Mouse (Mus musculus) small intestine, adult 2 months (tissue): ENCODE results near the gene Ift80. TPM values are rescaled to one million over a fixed set of nuclear protein-coding genes. Genes with fewer than 3 reads are reported as not detected.

Experiments
- H3K27ac ChIP-seq: fragments of 200-500 bp; 2 replicates; pipeline ENCODE4 v1.5.1; 2012; ENCODE audit warnings: low read depth, low read length, control low read depth, inconsistent platforms; ENCODE audit not compliant: insufficient read depth
- H3K27me3 ChIP-seq: fragments of 200-500 bp; 2 replicates; pipeline ENCODE4 v1.6.1; 2012; ENCODE audit warnings: mild to moderate bottlenecking, moderate library complexity, low read length, inconsistent platforms; ENCODE audit not compliant: control insufficient read depth, insufficient read depth
- H3K36me3 ChIP-seq: fragments of 200-500 bp; 2 replicates; pipeline ENCODE4 v1.6.1; 2012; ENCODE audit warnings: mild to moderate bottlenecking, low read length, control low read depth, inconsistent platforms; ENCODE audit not compliant: control insufficient read depth, insufficient read depth
- H3K4me1 ChIP-seq: fragments of 200-500 bp; 2 replicates; pipeline ENCODE4 v1.6.1; 2012; ENCODE audit warnings: low read length, inconsistent platforms, mixed read lengths; ENCODE audit not compliant: control insufficient read depth, insufficient read depth, insufficient read length
- H3K4me3 ChIP-seq: fragments of 200-500 bp; 2 replicates; pipeline ENCODE4 v1.5.1; 2012; ENCODE audit warnings: low read depth, mild to moderate bottlenecking, control low read depth, inconsistent platforms, low read length, moderate library complexity
- CTCF ChIP-seq: fragments of 200-500 bp; IDR thresholded peaks from 2 replicates; pipeline ENCODE4 v1.5.1; 2012; ENCODE audit warnings: low read depth, mild to moderate bottlenecking, control low read depth, inconsistent platforms, low read length, moderate library complexity, mixed read lengths; ENCODE audit not compliant: insufficient replicate concordance, insufficient read length; ENCODE audit errors: extremely low read depth
- POLR2A ChIP-seq: fragments of 200-500 bp; IDR thresholded peaks from 2 replicates; pipeline ENCODE4 v1.6.1; 2012; ENCODE audit warnings: low read depth, mild to moderate bottlenecking, control low read depth, inconsistent platforms, low read length, moderate library complexity
- WGBS: fragments of 180-500 bp; shearing (Covaris S2); methylation state at CpG from one replicate; pipeline ENCODE4 v1.1.7; 2018; 5-methylcytosine and 5-hydroxymethylcytosine counted together
- polyA plus RNA-seq: library from polyadenylated mRNA; depleted of rRNA; stranded (reverse); fragments of >200 nt; gene quantifications from 2 replicates; pipeline ENCODE4 v1.2.3, GENCODE M21; 2012

Gene Ift80
- polyA plus RNA-seq, 1 experiment = 0.22 TPM

DNA sequence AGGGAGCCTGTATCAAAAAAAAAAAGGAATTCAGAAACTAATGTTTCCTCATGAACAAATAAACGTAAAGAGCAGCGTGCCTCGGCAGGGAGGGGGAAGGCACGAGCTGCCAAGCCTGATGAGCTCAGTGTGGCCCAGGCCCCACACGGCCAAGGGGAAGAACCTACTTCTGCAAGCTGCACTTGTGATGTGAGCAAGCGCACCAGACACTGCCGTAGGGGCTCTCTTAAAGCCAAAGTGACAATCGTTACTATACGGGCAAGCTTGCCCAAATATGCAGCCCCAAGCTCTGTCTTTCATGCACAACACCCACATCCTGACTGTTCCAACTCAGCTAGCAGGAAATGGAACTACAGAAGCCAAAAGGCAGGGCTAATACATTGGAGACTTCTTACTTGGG lies 23.5 kb downstream of the Ift80 start:
- H3K36me3 ChIP-seq = no peaks in the 10 kb centered on the region
- no peaks in the 10 kb centered on the region for H3K27me3 ChIP-seq
- TF ChIP-seq CTCF (no peak), POLR2A (no peak)
- no peaks in the 10 kb centered on the region; the same call in 1 of the 2 replicates for H3K4me1 ChIP-seq
- H3K4me3 ChIP-seq = no peak overlapping the region
- no peak overlapping the region for H3K27ac ChIP-seq
- WGBS = 57% methylated on average over 9 of the region's 9 CpGs

- Histone ChIP-seq H3K36me3 (no peaks in the 10 kb centered on the region), H3K27me3 (no peaks in the 10 kb centered on the region), H3K4me3 (no peak overlapping the region), H3K27ac (no peak overlapping the region), H3K4me1 (no peaks in the 10 kb centered on the region; the same call in 1 of the 2 replicates)
- WGBS = 90% methylated on average over 10 of the region's 10 CpGs
- TF ChIP-seq CTCF (no peak), POLR2A (no peak)
Measured at GRCm38 (mm10) chr3:68979187-68979586, 25.2 kb downstream of the Ift80 start.

GRCm38 (mm10) chr3:68977696-68978095 lies 26.7 kb downstream of the Ift80 start:
- WGBS = 90% methylated on average over 4 of the region's 4 CpGs
- H3K36me3 ChIP-seq = no peaks in the 10 kb centered on the region
- H3K4me3 ChIP-seq = no peak overlapping the region
- TF ChIP-seq CTCF (no peak), POLR2A (no peak)
- no peaks in the 10 kb centered on the region; the same call in 1 of the 2 replicates for H3K4me1 ChIP-seq
- H3K27ac ChIP-seq = no peak overlapping the region
- H3K27me3 ChIP-seq = no peaks in the 10 kb centered on the region

DNA sequence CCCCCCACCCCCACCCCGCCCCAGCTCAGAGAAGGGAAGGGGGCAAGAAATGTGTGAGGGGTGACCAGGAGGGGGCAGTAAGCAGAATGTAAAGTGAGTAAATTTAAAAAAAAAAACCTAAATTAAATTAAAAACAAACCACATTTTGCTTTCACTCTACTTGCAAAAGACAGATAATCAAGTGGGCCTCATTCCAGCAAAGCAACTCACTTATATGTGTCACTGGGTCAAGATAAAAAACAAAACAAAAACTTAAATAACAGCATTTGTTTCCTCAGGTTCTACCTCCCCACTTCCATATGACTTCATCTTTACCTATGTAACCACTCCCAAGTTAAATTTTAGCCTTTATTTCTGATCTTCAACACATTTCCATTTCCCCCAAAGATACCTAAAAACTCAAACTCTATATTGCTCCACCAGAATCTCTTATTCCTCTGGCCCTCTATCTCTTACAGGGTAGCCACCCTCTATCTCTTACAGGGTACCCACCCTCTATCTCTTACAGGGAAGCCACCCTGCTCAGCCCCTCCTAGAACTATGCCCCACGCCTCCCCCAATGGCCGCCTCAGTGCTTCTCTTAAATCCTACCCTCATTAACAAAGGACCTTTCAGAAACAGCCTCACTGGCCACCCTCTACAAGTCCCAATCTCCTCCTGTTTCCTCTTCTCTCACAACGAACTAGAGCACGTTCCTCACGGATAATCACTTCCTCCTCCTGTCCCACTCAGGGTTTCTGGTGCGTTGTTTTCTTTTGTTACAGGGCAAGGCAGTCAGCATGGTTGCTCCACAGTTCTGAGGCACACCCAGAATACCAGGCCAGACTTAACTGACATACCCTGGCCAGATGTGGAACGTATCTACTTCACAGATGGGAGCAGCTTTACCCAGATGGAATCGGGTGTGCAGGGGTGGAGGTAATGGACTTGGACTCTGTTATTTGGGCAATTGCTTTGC lies 28.6 kb downstream of the Ift80 start:
- H3K36me3 ChIP-seq = no peaks in the 10 kb centered on the region
- H3K27ac ChIP-seq = no peak overlapping the region
- no peaks in the 10 kb centered on the region; the same call in 1 of the 2 replicates for H3K4me1 ChIP-seq
- WGBS = 59% methylated on average over 9 of the region's 9 CpGs
- TF ChIP-seq POLR2A (no peak), CTCF (no peak)
- H3K4me3 ChIP-seq = no peak overlapping the region
- H3K27me3 ChIP-seq = no peaks in the 10 kb centered on the region

- 90% methylated on average over 8 of the region's 8 CpGs for WGBS
- Histone ChIP-seq H3K4me3 (no peak overlapping the region), H3K27ac (no peak overlapping the region), H3K27me3 (no peaks in the 10 kb centered on the region), H3K4me1 (no peaks in the 10 kb centered on the region; the same call in 1 of the 2 replicates), H3K36me3 (no peaks in the 10 kb centered on the region)
- TF ChIP-seq CTCF (no peak), POLR2A (no peak)
Measured at GRCm38 (mm10) chr3:68974639-68975532, 29.5 kb downstream of the Ift80 start.

- Histone ChIP-seq H3K36me3 (no peaks in the 10 kb centered on the region), H3K4me3 (no peak overlapping the region), H3K27me3 (no peaks in the 10 kb centered on the region), H3K27ac (no peak overlapping the region), H3K4me1 (no peaks in the 10 kb centered on the region; the same call in 1 of the 2 replicates)
- WGBS = 41% methylated on average over 1 of the region's 1 CpGs
- TF ChIP-seq POLR2A (no peak), CTCF (no peak)
Measured at GRCm38 (mm10) chr3:68973574-68973973, 30.8 kb downstream of the Ift80 start.
